Mouse (Mus musculus) CD4-positive, CD25-positive, alpha-beta regulatory T cell, adult 2 months (primary cell): ENCODE results near the gene Diaph3.

Experiments used
- DNase-seq: peaks from one replicate; pipeline ENCODE4 v3.0.0-alpha.2; 2012; ENCODE audit warnings: low read depth, low spot score

The Diaph3 gene

GRCm38 (mm10) chr14:86646499-86647120, 494.4 kb downstream of the Diaph3 start:
- DNase-seq: no peak

GRCm38 (mm10) chr14:86642831-86643241, 498.2 kb downstream of the Diaph3 start:
- DNase-seq: peak; percentile 3

GRCm38 (mm10) chr14:86641839-86642238, 499.2 kb downstream of the Diaph3 start:
- no peak for DNase-seq

GRCm38 (mm10) chr14:86640086-86640485, 500.9 kb downstream of the Diaph3 start:
- no peak for DNase-seq

- DNase-seq: no peak
These were observed 505.4 kb downstream of the Diaph3 start for GRCm38 (mm10) chr14:86635594-86636140.

- DNase-seq: no peak
These were observed 506.0 kb downstream of the Diaph3 start for GRCm38 (mm10) chr14:86635052-86635451.

GRCm38 (mm10) chr14:86633799-86634198, 507.2 kb downstream of the Diaph3 start:
- no peak for DNase-seq

GRCm38 (mm10) chr14:86624816-86625425, 516.1 kb downstream of the Diaph3 start:
- no peak for DNase-seq

GRCm38 (mm10) chr14:86619637-86620036, 521.4 kb downstream of the Diaph3 start:
- no peak for DNase-seq
